Mouse (Mus musculus) kidney, postnatal 25 days (tissue): ENCODE measurements around the gene Mvb12b.
A peak's percentile ranks its signal among the peaks of the same experiment; 100 is the strongest.

ENCODE experiments used
- DNase-seq, 2 experiments: peaks; one replicate each; pipeline ENCODE4 v3.0.0; 2021; ENCODE audit warnings: mixed read lengths in 2 of 2

The Mvb12b gene

DNA sequence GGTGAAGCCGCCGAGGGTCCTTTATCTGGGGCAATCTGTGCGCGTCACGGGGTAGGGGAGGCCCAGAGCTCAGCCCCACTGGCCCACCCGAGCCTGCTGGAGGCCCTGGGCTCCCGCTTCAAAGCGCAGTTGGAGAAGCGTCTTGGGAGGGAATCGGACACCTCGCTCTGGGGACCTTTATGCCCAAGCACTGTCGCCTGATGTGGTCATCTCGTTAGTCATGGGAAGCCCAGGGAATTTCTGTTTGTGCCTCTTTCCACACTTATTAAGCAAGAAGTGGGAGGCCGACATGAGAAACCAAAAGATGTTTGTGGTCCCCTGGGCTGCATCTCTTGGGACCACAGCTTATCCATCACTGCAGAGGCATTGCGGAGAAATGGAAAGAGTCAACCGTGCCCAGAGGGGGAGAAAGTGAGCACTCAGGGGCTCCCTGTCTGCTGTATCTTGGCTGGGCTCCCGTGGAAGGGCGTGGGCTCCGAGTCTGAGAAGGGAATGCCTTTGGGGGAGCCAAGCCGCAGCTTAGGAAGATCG lies 169.9 kb downstream of the Mvb12b start:
- DNase-seq = no peak

DNA sequence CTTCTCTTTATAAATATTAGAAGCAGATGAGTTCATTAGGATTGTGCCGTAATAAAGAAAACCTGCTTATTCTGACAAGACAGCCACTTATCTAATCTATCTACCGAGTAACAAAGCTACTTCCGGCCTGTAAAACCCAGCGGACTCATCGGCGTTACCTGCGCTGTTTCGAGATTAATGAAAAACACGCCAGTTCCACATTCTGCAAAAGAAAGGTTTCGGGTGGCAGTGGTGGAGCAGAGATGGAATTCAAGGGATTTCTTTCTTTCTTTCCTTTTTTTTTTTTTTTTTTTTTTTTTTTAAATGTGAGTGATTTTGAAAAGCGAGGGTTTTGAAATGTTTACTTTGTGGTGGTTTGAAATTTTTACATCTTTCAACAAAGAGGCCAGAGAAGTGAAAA lies 170.4 kb downstream of the Mvb12b start:
- no peak for DNase-seq

DNA sequence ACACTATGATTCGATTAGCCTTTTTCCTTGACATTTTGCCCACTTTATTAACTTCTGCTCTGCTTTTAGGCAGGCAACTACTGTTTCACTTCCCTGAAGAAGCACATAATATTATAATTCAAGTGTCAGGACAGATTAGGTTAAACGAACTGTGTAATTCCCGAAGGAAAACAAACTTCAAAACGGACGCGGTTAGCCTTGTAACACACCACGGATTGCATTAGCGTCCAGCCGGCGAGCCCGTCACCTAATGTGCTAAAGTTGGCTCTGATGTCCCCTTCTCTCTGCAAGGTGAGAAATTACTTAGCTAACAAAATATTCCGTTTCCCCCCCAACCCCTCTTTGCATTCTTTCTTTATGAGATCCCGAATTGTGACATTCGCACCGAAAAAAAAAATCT lies 170.9 kb downstream of the Mvb12b start:
- DNase-seq = no peak

DNA sequence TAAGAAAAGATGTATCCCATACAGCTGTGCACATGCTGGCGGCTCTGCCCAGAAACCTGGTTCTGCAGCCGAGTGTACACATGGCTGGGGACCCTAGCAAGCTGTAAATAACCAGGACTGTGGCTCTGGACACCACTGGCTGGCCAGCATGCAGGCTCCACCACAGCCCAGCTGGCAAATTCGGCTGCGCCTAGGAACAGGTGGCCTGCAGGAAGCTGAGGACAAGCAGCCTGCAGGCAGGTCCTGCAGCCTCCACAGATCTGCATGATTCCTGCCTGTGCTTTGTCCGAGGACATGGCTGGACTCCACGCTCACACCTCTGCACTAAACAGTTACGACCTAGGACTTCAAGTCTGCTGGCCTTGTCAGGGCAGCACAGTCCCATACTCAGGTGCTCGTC lies 172.8 kb downstream of the Mvb12b start:
- DNase-seq = no peak

DNA sequence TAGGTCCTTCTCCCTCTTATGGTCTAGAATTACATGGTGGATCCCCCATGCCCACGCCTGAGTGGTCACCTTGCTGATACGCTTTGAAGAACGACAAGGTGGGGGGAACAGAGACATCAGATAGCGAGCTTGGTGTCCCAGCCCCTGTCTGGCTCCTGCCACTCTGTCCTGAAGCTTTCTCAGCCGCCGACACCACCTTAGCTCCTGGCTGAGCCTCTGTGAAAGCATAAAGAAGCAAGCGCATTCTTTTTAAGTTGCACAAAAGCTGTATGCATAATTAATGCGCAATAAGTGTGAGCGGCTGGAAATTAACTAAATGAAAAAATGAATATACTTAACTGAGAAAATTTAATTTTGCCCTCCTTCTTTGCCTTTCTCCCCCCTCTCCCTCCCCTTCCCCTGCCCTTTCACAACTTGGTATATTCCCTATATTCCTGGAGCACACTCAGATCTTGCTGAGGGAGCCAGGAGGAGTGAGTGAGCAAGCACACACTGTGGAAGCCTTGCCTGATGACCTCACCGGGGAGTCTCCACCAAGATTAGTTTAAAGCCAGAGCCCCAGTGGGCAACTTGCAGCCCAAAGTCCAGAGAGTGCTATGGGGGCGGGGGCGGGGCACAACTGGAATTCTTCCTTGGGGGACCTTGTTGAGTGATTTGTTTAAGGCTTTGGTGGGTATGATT lies 174.0 kb downstream of the Mvb12b start:
- DNase-seq = no peak

DNA sequence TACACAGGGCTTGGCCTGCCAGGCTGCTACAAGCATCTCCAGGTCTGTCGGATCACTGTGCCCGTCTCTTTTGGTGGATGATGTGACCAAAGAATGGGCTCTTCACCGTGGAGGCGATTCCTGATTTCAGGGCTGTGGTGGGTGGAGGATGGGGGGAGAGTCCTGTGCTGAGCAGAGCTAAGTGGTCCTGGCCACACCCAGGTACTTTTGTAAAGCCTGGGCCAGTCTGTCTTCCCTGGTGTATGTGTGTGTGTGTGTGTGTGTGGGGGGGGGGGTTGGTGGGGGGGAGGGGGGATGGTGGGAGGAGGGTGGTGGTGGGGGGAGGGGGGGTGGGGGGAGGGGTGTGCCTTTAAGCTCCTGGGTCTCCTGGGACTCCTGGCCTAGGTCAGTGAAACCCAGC lies 174.9 kb downstream of the Mvb12b start:
- no peak for DNase-seq

DNA sequence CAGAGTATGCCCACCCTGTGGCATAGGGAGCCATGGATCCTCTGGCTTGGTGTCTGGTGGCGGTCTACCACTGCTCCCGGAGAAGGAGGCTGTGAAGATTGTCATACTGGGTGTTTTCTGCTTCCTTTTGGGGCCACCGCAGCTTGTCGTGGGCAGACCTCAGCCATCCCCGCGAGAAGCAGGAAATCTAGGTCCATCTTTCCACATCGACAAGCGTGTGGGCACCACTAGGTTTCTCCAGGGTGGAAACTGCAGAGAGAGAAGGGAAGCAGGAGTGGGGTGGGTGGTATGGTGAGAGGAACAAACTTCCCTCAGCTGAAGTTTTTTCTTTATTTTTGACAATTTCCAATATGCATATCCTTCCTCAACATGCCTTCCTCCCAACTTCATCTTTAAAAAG lies 178.9 kb downstream of the Mvb12b start:
- no peak for DNase-seq

DNA sequence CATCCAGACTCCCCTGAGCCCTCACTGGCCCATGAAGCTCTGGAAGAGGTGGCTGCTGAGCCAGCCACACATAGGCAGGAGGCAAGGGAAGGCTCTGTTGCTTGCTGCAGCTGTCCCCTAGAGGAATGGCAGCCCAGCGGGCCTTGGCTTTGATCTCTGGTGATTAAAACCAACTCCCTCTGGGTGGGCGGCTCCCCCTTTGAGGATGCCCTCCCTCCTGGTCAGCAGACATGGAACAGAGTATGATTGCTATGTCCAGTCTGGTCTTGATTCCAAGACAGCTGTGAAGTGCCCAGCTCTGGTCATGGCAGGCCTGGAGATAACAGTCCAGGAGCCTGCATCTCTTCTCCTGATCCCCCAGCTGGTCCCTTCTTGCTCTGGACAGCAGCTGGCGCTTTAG lies 179.7 kb downstream of the Mvb12b start:
- no peak for DNase-seq

DNA sequence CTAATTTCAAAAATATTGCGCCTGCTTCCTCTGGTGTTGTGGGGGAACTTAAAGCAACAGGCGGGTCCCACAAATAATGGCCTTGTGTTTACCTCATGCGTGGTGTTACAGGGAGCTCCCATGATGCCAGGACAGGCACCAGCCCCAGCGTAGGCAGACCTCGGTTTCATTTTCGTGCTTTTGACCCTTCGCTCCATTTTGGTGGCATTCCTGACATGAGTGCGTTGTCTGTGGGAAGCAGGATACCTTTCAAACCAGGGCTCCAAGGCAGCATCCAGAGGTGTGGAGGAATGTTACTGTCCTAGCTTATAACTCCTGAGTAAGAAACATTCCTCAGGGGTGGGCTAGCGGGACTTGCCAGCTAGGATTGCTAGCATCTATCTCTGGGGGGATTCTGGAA lies 181.3 kb downstream of the Mvb12b start:
- DNase-seq = no peak

DNA sequence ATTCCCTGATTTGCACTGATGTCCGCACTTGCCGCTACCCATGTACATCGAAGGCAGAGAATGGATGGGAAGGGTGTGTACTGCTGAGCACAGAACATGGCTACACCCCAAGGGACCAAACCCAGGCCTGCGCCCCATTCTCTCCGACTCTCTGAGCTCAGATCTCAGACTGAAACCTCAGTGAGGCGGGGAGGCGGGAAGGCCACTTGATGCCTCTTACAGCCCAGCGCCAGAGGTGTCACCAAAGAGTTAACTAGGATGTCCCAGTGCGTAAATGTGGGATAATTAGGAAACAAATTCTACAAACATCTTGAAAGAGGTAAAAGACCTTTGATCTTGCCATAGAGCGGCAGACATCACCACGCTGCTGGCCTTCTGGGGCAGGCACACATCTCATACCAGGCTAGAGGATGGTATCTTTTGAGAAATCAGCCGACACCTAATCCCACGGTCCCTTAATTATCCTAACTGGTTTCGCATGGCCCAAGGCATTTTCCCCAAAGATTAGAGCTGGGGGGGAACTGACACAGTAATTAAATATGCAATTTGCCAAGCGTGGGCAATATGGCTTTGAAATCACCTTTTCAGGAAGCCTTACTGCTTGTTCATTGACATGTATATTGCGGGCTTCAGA lies 181.9 kb downstream of the Mvb12b start:
- DNase-seq = no peak

DNA sequence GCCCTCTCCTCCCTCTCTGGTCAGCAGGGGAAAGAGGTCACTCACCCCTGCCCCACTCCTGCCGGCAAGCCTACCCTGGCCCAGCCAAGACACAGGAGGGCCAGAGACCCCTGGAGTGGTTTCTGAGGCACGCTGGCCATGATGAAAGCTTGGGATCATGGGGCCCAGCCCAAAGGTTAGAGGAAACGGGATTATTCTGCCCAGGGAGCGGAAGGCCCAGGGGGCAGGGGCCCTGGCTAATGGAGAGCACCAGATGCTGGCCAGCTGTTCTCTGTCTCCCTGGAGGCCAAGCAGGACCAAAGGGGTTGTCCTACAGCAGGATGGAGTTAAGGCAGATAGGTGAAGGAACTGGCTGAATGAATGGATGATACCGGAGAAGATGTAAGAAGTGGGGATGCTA lies 184.5 kb downstream of the Mvb12b start:
- no peak for DNase-seq

DNA sequence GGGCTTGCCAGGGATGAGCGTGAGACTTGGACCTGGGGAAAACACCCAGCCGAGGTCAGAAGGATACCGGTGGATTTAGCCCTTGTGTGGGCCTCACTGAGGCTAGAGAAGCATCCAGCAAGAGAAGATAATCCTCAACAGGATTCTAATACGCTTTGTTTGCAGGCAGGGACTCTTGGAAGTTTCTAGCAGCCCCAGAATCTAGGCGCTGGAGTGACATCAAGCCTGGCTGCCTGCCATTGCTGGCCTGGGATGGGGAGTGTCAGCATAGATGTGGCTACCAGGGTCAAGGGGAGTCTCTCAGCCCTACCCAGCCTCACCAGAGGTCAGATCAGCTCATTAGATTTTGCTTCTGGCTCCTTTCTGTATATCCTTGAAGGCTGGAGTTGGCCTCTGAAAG lies 185.0 kb downstream of the Mvb12b start:
- peak in 1 of 2 experiments; percentile 24 for DNase-seq

DNA sequence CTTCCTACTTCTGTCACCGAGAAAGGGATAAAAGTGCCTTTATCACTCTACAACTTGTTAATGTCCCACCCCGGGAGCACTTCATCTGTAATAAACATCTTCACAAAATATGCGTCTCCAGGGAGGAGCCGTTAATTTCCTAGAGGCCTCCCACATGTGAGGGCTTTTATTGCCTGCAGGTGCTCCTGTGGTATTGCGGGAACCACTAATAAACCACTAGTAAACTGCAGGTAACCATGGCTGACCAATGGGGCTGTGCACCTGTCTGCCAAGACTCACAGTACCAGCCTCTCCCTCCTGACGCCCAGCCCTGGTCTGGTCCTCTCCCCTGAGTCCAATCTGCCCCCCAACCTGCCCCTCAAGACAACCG lies 186.3 kb downstream of the Mvb12b start:
- DNase-seq = no peak

DNA sequence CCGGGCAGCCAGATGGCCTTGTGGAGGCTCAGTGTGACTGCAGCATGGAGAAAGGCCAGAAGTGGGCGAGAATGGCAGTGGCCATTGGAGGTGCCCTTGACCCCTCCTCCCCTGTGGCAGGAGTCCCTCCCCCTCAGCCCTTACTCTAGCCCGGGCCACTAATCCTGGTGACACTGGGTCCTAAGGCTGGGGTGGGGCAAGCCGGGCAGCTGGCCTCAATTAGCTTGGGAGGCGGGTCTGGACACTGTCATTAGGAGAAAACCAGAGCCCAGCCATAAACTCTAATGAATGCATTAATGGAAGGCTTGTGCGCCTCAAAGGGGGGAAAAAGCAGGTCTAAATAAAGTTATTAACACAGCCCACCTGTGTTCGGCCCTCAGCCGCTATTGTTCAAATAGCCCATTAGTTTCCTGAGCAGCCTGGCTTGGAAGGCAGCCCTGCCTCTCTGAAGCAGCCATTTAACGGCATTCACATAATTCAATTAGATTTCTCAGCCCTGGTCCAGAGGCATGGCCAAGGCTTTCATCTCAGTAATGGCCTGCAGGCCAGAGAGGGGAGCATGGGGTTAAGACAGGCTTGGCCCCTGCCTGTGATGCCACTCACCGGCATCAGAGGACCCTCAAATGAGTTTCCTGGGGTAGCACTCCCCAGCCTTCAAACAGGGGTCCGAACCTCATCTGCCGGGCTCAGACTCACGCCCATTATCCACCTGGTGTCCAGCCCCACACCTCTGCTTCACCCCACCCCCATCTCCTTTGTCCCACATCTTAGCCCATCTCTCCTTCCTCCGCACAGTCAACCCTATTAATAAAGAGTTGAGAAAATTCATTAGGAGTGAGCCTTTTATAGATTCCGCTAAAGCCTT lies 186.9 kb downstream of the Mvb12b start:
- DNase-seq = no peak

DNA sequence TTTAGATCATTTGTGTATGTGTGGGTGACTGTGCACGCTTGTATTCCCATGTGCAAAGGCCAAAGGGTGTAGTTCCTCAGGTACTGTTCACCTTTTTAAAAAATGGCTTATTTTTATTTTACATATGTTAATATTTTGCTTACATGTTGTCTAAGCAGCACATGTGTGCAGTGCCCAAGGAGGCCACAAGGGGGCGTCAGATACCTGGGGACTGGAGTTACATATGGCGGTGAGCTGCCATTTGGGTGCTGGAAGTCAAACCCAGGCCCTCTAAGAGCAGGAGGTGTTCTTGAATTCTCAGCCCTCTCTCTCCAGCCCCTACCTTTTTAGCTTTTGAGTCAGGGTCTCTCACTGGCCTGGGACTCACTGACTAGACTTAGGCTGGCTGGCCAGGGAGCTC lies 188.8 kb downstream of the Mvb12b start:
- no peak for DNase-seq

DNA sequence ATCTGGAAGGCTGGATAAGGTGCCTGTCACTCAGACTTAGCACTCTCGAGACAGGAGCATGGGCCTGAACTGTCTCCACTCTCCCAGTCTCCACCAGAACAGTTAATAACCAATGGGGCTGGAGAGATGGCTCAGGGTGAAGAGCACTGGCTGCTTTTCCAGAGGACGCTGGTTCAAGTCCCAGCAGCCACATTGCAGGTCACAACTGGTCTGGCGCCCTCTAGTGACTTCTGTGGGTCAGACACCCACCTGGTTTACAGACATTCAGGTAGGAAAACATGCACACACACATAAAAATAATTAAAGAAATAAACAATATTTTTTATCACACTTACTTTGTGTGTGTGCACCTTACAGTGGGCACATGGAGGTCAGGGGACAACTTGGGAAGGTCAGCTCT lies 191.3 kb downstream of the Mvb12b start:
- DNase-seq = no peak

DNA sequence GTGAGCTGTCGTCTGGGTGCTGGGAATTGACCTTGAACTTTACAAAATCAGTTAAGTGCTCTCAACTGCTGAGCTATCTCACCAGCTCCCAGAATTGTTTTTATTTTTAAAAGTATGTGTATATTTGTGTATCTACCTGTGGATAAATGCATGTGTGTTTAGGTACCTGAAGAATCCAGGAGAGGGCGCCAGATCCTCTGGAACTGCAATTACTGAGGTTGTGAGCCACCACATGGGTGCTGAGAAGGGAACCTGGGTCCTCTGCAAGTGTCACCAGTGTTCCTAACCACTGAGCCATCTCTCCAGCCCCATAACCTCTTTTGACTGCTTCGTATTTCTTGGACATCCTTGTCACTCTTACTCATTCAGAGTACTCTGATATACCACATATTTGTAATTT lies 193.8 kb downstream of the Mvb12b start:
- no peak for DNase-seq

DNA sequence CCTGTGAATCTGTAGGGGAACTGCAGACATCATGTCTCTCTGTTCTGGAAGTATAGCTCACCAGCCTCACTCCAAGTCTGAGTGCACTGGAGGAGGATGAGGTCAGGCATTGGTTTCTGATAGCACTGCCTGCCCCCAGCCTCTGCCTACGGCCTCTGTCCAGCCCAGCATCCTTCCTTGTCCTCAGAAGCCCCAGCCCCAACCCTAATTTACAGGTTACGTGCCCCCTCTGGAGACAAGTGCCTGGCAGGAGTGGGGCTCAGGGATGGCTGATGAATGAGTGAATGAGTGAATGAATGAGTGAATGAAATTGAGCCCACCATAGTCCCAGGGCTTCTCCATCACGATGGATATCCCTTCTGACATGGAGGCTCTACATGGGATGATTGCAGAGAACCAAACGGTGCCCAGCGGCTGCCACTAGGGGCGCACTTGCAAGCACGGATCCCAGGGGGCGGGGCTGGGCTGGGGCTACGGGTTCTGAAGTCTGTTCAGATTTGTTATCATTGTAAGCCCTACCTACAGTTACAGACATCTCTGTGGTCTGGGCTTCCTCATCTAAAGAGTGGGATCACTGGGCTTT lies 197.8 kb downstream of the Mvb12b start:
- DNase-seq = peak in 1 of 2 experiments; percentile 46

DNA sequence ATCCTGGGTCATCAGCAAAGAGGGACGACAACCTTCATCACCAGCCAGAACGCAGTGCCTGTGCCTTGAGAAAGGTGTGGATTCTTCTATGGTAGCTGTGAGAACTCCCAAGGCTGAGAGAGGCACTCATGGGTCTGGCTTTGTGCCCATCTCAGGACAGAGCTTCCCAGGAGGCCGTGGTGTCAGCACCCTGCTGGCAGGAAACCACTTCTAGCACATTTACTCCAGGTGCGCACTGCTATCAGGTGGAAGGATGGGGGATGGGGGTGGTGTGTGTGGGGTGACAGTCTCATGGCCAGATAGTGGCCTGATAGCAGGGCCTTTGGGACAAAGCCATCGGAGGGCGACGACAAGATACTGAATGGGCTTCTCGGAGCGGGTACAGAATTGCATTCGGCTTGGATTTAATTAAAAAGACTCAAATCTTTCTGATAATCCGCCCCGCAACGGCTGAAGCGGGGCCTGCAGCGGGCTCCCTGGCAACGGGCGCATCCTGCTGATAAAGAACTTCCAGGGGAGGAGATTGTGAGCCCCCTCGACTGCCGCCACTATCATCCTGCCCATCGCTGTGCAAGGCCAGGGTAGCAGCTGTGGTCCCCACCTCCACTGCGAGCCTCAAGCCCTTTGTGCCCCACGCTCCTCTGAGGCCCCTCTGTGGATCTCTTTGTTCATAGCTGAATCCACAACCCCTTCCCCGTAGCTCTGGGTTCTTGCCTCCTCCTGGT lies 198.4 kb downstream of the Mvb12b start:
- no peak for DNase-seq

DNA sequence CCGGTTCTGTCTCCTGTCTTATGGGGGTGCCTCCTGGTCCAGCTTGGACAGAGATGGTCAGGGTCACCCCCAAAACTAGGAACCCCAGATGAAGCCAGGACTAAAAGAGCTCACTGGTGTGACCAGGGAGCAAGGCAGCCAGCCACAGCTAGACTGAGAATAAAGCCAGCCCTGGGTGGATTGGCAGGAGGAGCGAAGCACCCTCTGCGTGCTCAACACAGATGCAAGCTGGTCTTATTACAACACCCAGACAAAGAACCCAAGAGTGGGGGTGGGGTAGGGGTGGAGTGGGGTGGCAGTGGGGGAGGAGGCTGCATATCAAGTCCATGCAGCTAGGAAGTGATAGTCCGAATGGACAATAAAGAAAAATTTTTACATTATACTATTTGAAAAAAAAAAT lies 204.2 kb downstream of the Mvb12b start:
- DNase-seq = no peak

DNA sequence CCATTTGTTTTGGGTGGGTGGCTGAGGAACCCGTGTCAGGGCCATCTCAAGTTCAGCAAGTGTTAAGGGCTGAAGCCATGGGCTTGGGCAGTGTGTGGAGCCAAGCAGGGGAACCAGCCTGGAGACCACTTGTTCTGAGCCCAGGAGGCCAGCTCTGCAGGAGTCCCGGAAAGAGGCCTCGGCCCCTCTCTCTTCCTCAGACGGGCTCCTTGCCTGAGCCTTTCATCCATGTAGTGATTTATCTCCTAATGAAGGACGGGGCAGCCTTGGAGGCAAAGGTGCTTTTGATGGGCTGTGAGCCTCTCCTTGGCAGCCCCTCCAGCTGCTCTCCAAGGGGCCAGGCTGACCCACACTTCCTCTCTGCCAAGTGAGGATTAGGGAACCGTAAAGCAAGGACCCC lies 204.7 kb downstream of the Mvb12b start:
- DNase-seq = no peak

DNA sequence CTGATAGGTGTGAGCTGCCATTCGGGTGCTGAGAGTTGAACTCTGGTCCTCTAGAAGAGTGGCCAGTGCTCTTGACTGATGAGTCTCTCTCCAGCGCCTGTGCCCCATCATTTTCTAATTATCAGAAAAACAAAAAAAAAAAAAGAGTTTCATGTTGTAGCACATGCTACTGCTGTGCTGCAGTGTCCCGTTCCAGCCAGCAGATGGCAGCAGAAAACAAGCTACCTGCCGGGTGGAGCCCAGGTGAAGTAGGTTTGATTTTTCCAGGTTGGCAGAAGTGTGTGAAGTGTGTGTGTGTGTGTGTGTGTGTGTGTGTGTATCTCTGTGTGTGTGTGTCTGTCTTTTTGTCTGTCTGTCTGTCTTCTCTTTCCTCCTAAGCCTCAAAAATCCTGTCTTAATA lies 205.5 kb downstream of the Mvb12b start:
- peak; percentile 72 to 84 for DNase-seq
